Comparison of ENCODE assay signal across 15 mouse cellular contexts in genomic region chr1:184478006-184478405, GRCm38 (mm10).
DNase-seq lines count a peak whose midpoint lies in the region; ATAC-seq lines count a peak whose summit lies in the region.
"Had no signal": no experiment of that assay in that cellular context is flagged by ENCODE, and none has a peak within 500 bp of the region (broad histone marks: within the 10 kb centered on the region; RNA-seq: fewer than 3 reads in every experiment).

No protein-coding gene starts in this region.

- DNase-seq in layer of hippocampus, adult 9-11 months, result peak; percentile 45
- no peak for DNase-seq in layer of hippocampus, postnatal 25 days (ENCODE audit: extremely low spot score in 1 of 2, low spot score in 1 of 2)
- peak; percentile 5 for DNase-seq in brain, adult 2 months (ENCODE audit: low read depth, low spot score)
- DNase-seq in frontal cortex, postnatal 10 days (ENCODE audit: low spot score in 2 of 2), result no peak
- DNase-seq in hindbrain, embryonic 14.5 days (ENCODE audit: low spot score), result no peak
- DNase-seq in gastrocnemius, postnatal 10 days, result no peak
- DNase-seq: cerebellum, postnatal 25 days; gastrocnemius, postnatal 36 days; thymus, postnatal 4 days had no signal

- H3K9ac ChIP-seq in lung, embryonic 16.5 days (ENCODE audit: low read length), result no peak overlapping the region
- H3K9ac ChIP-seq in hindbrain, embryonic 14.5 days, result no peak overlapping the region
- H3K9ac ChIP-seq: embryonic facial prominence, embryonic 15.5 days; lung, embryonic 15.5 days had no signal

- H3K4me2 ChIP-seq in lung, embryonic 16.5 days (ENCODE audit: low read depth, low read length), result no peak overlapping the region
- no peak overlapping the region for H3K4me2 ChIP-seq in hindbrain, embryonic 14.5 days (replicated peaks)
- H3K4me2 ChIP-seq: embryonic facial prominence, embryonic 15.5 days; lung, embryonic 15.5 days had no signal

- no peaks in the 10 kb centered on the region for H3K4me1 ChIP-seq in lung, embryonic 16.5 days (replicated peaks; ENCODE audit: control insufficient read depth, insufficient read depth, low read length)
- H3K4me1 ChIP-seq in hindbrain, embryonic 14.5 days (replicated peaks; ENCODE audit: control insufficient read depth, insufficient read depth, low read length), result no peaks in the 10 kb centered on the region
- H3K4me1 ChIP-seq: embryonic facial prominence, embryonic 15.5 days; lung, embryonic 15.5 days had no signal

- WGBS in lung, embryonic 16.5 days, result 63% methylated on average over 7 of the region's 7 CpGs
- 88% methylated on average over 7 of the region's 7 CpGs for WGBS in hindbrain, embryonic 14.5 days

- H3K36me3 ChIP-seq in lung, embryonic 16.5 days (ENCODE audit: control insufficient read depth, insufficient read depth, low read length), result no peaks in the 10 kb centered on the region
- no peaks in the 10 kb centered on the region for H3K36me3 ChIP-seq in hindbrain, embryonic 14.5 days (replicated peaks; ENCODE audit: control insufficient read depth, insufficient read depth)
- H3K36me3 ChIP-seq: embryonic facial prominence, embryonic 15.5 days; lung, embryonic 15.5 days had no signal

- H3K9me3 ChIP-seq in lung, embryonic 16.5 days (ENCODE audit: control insufficient read depth, low read length), result no peaks in the 10 kb centered on the region
- no peaks in the 10 kb centered on the region for H3K9me3 ChIP-seq in hindbrain, embryonic 14.5 days (ENCODE audit: control insufficient read depth, low read length)
- H3K9me3 ChIP-seq: embryonic facial prominence, embryonic 15.5 days; lung, embryonic 15.5 days had no signal

- H3K27ac ChIP-seq in lung, embryonic 16.5 days (ENCODE audit: low read length), result no peak overlapping the region
- no peak overlapping the region for H3K27ac ChIP-seq in hindbrain, embryonic 14.5 days
- H3K27ac ChIP-seq: embryonic facial prominence, embryonic 15.5 days; layer of hippocampus, adult 2 months; lung, embryonic 15.5 days had no signal

- peak; percentile 67; the same call in 1 of the 2 replicates for ATAC-seq in lung, embryonic 16.5 days (ENCODE audit: low read depth)
- ATAC-seq in neutrophil, adult 5-6 weeks (ENCODE audit: extremely low read depth, insufficient number of reproducible peaks, low FRiP score, poor library complexity, severe bottlenecking), result peak; percentile 94
- no peak for ATAC-seq in hindbrain, embryonic 14.5 days (ENCODE audit: low FRiP score)
- ATAC-seq: forebrain, embryonic 16.5 days had no signal

- no peak overlapping the region for H3K4me3 ChIP-seq in lung, embryonic 16.5 days (ENCODE audit: low read length)
- H3K4me3 ChIP-seq in hindbrain, embryonic 14.5 days (replicated peaks; ENCODE audit: low read length), result no peak overlapping the region
- H3K4me3 ChIP-seq: embryonic facial prominence, embryonic 15.5 days; layer of hippocampus, adult 2 months; lung, embryonic 15.5 days had no signal

- H3K27me3 ChIP-seq in lung, embryonic 16.5 days (ENCODE audit: control insufficient read depth, insufficient read depth, low read depth, low read length), result no peaks in the 10 kb centered on the region
- H3K27me3 ChIP-seq in hindbrain, embryonic 14.5 days (ENCODE audit: control insufficient read depth, insufficient read depth, low read length), result no peaks in the 10 kb centered on the region
- H3K27me3 ChIP-seq: embryonic facial prominence, embryonic 15.5 days; lung, embryonic 15.5 days had no signal

Comparison
In these comparisons a context has a peak if more than half of its experiments do, and no peak if none do; other contexts are left out.
1. DNase-seq: peak in layer of hippocampus, adult 9-11 months (single experiment) and brain, adult 2 months (single experiment); none in layer of hippocampus, postnatal 25 days (0 of 2), frontal cortex, postnatal 10 days (0 of 2), hindbrain, embryonic 14.5 days (single experiment) and gastrocnemius, postnatal 10 days (single experiment).